Mouse (Mus musculus): Measurements from ENCODE around the gene Magi1.

Magi1 gene

GRCm38 (mm10) chr6:93733800-93734199 is 549.9 kb downstream of the Magi1 start:
- no peak for DNase-seq (ENCODE audit: low read depth, low spot score)

- no peak for DNase-seq (ENCODE audit: low read depth, low spot score)
Observed at GRCm38 (mm10) chr6:93729702-93730101, 554.0 kb downstream of the Magi1 start.

DNA sequence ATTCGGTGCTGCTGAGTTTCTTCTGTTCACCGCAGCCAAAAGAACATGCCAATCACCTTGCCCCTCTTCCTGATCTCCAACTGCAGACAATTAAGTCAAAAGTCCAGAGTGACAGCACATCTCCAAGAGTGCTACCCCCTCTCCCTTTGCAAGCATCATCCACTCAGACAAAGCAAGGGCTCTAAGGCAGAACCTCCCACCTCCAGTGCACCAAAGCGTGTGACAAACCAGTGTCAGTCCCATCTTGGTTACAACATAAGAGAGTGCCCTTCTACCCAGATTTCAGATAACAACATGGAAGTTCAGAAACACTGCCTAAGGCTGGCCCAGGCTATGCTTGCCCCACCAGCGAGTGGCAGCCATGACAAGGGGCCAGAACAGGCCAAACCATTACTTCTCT is 554.9 kb downstream of the Magi1 start:
- no peak for DNase-seq (ENCODE audit: low read depth, low spot score)

GRCm38 (mm10) chr6:93727630-93728178 is 556.0 kb downstream of the Magi1 start:
- no peak for DNase-seq (ENCODE audit: low read depth, low spot score)

DNA sequence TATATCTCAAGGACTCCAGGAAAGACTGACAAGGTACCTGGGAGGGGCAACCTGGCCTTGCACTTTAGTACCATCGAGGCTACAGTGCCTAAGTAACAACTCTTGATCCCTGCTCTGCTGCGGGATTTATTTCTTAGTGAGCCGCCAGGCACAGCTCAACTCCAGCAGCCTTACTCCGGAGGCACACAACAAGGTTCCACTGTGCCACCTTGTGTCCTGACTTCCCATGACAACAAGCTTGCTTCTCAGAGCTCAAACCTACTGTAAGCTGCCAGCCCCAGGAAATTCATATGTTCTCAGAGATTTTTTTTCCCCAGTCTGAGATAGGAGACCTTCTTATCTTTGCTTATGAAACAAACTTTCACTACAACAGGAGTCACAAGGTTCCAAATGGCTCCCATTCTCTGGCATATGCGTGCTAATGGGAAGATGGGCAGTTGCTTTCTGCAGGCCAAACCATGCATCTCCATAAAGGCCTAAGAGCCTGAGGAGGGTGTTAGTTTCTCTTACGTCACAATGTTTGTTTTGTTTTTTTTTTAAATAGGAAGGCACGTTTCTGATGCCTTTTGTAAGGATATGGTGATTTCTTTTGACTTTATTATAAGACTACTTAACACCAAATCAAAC is 556.8 kb downstream of the Magi1 start:
- DNase-seq (ENCODE audit: low read depth, low spot score) = no peak

- no peak for DNase-seq (ENCODE audit: low read depth, low spot score)
Observed at GRCm38 (mm10) chr6:93726121-93726520, 557.6 kb downstream of the Magi1 start.

- DNase-seq (ENCODE audit: low read depth, low spot score) = no peak
Observed at GRCm38 (mm10) chr6:93724749-93725148, 559.0 kb downstream of the Magi1 start.

DNA sequence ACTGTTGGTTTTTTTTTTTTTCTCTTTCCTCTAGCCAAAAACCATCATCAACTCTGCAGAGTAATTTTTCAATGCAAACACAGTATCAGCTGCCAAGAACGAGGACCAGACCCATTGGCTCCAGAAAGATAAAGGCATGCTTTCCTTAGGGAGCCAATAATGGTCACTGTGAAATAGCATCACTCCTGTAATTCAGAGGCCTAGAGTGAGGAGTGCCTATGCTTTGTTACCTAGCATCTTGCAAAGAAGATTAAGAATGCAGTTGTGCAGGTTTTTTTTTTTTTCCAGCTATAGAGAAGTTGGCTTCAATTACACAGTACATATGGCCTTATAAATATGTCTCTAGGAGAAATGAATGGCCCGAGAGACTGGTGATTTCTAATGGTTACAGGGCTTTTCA is 560.5 kb downstream of the Magi1 start:
- DNase-seq (ENCODE audit: low read depth, low spot score) = no peak

DNA sequence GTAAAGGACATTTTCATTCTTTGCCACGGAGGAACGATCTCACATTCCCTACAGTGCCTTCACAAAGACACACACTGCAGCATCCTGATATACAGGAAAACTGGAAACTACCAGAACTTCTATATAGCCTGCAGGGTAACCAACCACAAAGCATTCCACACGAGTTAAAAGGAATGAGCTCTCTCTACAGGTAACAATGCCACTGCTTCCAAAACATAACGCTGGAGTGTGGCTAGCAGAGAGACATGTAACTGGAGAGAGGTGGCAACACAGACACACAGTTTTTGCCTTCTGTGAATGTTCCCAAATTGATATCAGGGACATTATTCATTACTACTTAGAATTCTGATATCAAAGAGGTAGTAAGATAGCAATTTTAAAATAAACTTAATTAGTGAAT is 564.2 kb downstream of the Magi1 start:
- no peak for DNase-seq (ENCODE audit: low read depth, low spot score)

- no peak for DNase-seq (ENCODE audit: low read depth, low spot score)
Observed at GRCm38 (mm10) chr6:93718385-93718784, 565.3 kb downstream of the Magi1 start.

- no peak for DNase-seq (ENCODE audit: low read depth, low spot score)
Observed at GRCm38 (mm10) chr6:93717826-93718375, 565.8 kb downstream of the Magi1 start.

GRCm38 (mm10) chr6:93716686-93717625 is 566.8 kb downstream of the Magi1 start:
- no peak for DNase-seq (ENCODE audit: low read depth, low spot score)

DNA sequence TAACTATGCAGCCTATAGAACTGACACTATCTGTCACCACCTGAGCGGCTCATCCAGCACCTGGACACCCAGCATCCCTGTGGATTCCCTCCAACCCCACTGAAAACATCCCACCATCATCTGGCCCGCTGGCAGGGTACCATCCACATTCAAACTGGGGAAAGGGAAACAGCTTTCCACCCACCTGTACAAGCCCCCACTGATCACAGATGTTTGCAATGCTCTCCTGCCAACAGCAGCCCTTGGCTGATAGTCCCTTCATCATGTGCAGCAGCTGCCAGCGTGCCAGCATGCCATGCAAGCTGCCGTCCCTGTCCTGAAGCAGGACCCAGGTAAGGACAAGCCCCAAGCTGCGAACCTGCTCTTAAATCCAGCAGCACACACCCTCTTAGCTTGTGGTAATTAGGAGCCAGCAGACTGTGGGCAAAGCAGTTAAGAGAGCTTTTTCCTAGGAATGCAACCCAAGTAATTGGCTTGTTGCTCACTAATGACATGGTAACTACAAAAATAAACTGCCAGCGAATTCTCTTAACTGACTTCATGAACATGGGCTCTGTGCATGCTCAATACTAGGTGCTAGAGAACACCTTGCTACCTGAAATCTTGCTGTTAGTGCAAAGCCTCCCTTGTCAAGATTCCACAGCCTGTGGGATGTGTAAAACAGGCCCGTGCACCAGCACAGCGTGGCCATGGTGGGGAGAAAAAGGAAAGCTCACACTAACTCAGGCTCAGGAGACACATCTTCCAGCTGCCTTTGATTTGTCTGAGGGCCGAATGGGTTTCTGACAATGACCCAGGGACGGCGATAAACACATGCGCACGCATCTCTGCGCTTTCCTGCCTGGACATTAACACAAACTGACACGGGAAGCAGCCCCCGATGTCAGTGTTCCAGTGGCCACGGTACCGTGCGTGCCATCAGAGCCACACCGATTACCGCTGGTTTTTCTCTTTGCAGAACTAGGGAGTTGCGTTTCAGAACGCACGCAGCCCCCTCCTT is 568.2 kb downstream of the Magi1 start:
- DNase-seq (ENCODE audit: low read depth, low spot score) = no peak

DNA sequence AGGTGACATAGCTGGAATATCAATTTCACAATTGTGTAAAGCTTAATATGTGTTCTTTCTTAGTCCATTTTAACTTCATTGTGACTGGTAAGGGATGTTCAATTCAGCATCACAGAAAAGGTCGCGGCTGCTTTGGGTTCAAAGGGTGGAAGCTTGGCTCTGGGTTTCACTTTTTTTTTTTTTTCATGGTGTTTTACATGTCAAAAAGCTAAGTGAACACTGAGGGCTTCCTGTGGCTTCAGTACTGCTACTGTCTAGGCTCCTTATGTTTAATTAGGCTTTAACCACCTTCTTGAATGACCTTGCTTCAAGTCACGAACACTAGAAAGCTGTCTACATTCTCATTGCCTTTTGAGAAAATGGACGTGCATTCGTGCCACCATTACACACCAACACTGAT is 579.4 kb downstream of the Magi1 start:
- DNase-seq (ENCODE audit: low read depth, low spot score) = no peak

- peak; percentile 13 for DNase-seq (ENCODE audit: low read depth, low spot score)
Observed at GRCm38 (mm10) chr6:93699436-93699835, 584.3 kb downstream of the Magi1 start.

DNA sequence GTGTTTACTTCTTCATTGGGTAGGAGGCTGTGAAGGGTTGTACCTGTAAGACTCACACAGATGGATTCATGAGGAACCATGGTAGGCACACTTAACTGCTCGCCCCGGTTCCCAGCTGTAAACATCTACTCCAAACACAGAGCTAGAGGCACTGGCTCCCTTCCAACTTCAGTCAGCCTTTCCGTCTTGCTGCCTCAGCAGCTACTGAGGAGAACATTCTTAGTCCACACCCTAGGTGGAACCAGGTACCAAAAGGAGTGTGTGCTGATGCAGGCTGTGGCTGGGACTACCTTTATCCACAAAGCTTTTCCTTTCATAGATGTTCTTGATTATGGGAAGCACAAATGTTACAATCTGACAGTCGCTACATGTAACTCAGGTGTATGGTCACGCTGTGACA is 585.8 kb downstream of the Magi1 start:
- no peak for DNase-seq (ENCODE audit: low read depth, low spot score)

DNA sequence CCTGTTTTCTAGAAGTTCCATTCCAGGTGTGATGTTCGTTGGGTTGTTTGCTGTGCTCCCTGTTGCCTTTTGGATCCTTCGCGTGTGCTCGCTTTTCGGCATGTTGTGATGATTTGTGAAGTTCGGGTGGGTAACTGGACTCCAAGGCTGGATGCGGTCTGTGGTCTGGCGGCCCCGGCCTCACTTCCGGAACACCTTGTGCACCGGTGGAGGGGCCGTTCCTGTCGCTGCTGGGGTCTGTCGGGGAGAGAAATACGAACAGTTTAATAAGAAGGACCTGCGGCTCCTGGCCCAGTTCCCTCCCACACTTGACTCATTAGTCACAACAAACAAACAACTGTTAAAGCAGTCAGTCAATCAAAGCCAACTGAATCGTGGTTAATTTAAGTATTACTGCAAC is 605.0 kb downstream of the Magi1 start:
- DNase-seq (ENCODE audit: low read depth, low spot score) = no peak

- DNase-seq (ENCODE audit: low read depth, low spot score) = no peak
Observed at GRCm38 (mm10) chr6:93666731-93667130, 617.0 kb downstream of the Magi1 start.

GRCm38 (mm10) chr6:93665056-93665805 is 618.5 kb downstream of the Magi1 start:
- no peak for DNase-seq (ENCODE audit: low read depth, low spot score)

DNA sequence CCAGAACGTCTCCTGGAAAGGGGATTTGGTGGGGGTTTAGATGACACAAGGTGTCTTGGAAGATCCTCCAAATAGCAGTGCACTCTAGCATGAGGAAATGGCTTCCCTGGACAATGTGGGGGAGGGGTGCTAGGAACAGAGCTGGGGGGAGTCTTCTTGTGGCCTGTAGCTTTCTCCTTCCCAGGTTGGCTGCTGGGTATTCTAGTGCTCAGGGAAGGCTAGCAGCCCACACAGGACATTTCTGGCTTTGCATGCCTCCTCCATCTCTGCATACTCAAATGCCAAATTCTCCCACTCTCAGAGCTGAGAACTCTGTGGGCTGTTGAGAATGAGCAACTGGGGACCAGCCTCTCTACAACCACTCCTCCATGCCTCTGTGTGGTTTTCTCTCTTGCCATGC is 622.6 kb downstream of the Magi1 start:
- DNase-seq (ENCODE audit: low read depth, low spot score) = no peak

Measured in skeletal muscle tissue, adult 2 months (tissue).